In genomic region chr11:49981321-49981963, GRCm38 (mm10) we compare ENCODE assay signal across 11 mouse cellular contexts. TPM values are rescaled to one million over a fixed set of nuclear protein-coding genes. Genes with fewer than 3 reads are reported as not detected.
DNase-seq lines count a peak whose midpoint lies in the region; ATAC-seq and TF ChIP-seq lines count a peak whose summit lies in the region.
"Had no signal": no experiment of that assay in that cellular context is flagged by ENCODE, and none has a peak within 500 bp of the region (broad histone marks: within the 10 kb centered on the region; RNA-seq: fewer than 3 reads in every experiment).

No protein-coding gene starts in this region.

- H3K9ac ChIP-seq in liver, postnatal 0 days (replicated peaks) = no peak overlapping the region; the same call in none of the 2 replicates

- peak overlapping the region; percentile 52 for H3K4me2 ChIP-seq in liver, postnatal 0 days (ENCODE audit: low read depth, low read length)

- peak overlapping the region; percentile 21 for H3K4me3 ChIP-seq in erythroblast, embryonic 14.5 days (replicated peaks)
- no peak overlapping the region for H3K4me3 ChIP-seq in liver, postnatal 0 days (ENCODE audit: low read depth, low read length)
- H3K4me3 ChIP-seq: forebrain, embryonic 10.5 days; layer of hippocampus, adult 2 months had no signal

- H3K36me3 ChIP-seq in erythroblast, embryonic 14.5 days (ENCODE audit: control insufficient read depth) = no peaks in the 10 kb centered on the region
- no peaks in the 10 kb centered on the region for H3K36me3 ChIP-seq in liver, postnatal 0 days (replicated peaks; ENCODE audit: insufficient read depth, low read length)
- H3K36me3 ChIP-seq: forebrain, embryonic 10.5 days had no signal

- peak; percentile 21 for DNase-seq in spleen, adult 12 weeks (ENCODE audit: low spot score)
- DNase-seq in spleen, adult 18-20 months = no peak
- DNase-seq in NIH3T3 (ENCODE audit: low read depth) = peak; percentile 13
- DNase-seq in liver, postnatal 0 days = peak; percentile 46
- no peak for DNase-seq in retina, embryonic 14.5 days (ENCODE audit: low spot score)
- DNase-seq in gastrocnemius, postnatal 36 days = no peak
- DNase-seq: left cerebral cortex, postnatal 4 days; lung, postnatal 14 days had no signal

- no peaks in the 10 kb centered on the region for H3K27me3 ChIP-seq in erythroblast, embryonic 14.5 days (ENCODE audit: control insufficient read depth)
- no peaks in the 10 kb centered on the region for H3K27me3 ChIP-seq in liver, postnatal 0 days (ENCODE audit: insufficient read depth, low read length)

- peaks cover 67% of the 10 kb centered on the region for H3K4me1 ChIP-seq in erythroblast, embryonic 14.5 days (ENCODE audit: control insufficient read depth)
- H3K4me1 ChIP-seq in liver, postnatal 0 days (ENCODE audit: insufficient read depth) = peaks cover 37% of the 10 kb centered on the region

- WGBS in liver, postnatal 0 days (ENCODE audit: insufficient replicate concordance) = 37% methylated on average over 7 of the region's 7 CpGs

- H3K27ac ChIP-seq in liver, postnatal 0 days (ENCODE audit: low read depth) = peak overlapping the region; percentile 70
- H3K27ac ChIP-seq: forebrain, embryonic 10.5 days; layer of hippocampus, adult 2 months had no signal

- ATAC-seq in liver, postnatal 0 days = peak; percentile 61

- H3K9me3 ChIP-seq in erythroblast, embryonic 14.5 days (ENCODE audit: control insufficient read depth, low read length) = no peaks in the 10 kb centered on the region
- no peaks in the 10 kb centered on the region for H3K9me3 ChIP-seq in liver, postnatal 0 days (ENCODE audit: low read length)
- H3K9me3 ChIP-seq: forebrain, embryonic 10.5 days had no signal

- TF ChIP-seq EP300 in liver, postnatal 0 days (IDR thresholded peaks at IDR 0.05; ENCODE audit: low read depth) = peak; percentile 85

- no peak for TF ChIP-seq CTCF in liver, postnatal 0 days (IDR thresholded peaks at IDR 0.05; ENCODE audit: low read depth)

- intact Hi-C loops in gastrocnemius, postnatal 36 days (cut with DNase I) = no loop called here

RNA-seq across cellular contexts. Expression of gene Rnf130, which starts 43.7 kb away (rescaled TPM):
- 0.14 and 0.26 TPM in 2 replicates for polyA plus RNA-seq in erythroblast, embryonic 14.5 days (2012)
- polyA plus RNA-seq in liver, postnatal 0 days (2015; fragmentation: Nextera tagmentation; extraction: Ambion mirVana) = 75.0 and 82.0 TPM in 2 replicates
- 10 to 100 TPM; 37.5 to 44.1 TPM for total RNA-seq in gastrocnemius, postnatal 36 days (2021)

Comparison
In these comparisons a context has a peak if more than half of its experiments do, and no peak if none do; other contexts are left out.
1. DNase-seq: peak in spleen, adult 12 weeks (single experiment), NIH3T3 (single experiment) and liver, postnatal 0 days (single experiment); none in spleen, adult 18-20 months (0 of 2), retina, embryonic 14.5 days (single experiment) and gastrocnemius, postnatal 36 days (0 of 2).
2. RNA of gene Rnf130, which starts 43.7 kb away (polyA plus RNA-seq): 75.0 to 82.0 TPM in liver, postnatal 0 days; 0.14 to 0.26 TPM in erythroblast, embryonic 14.5 days; every median in the first group is over 10 times any median in the second.